Mouse (Mus musculus) splenic B cell, adult 2 months (primary cell): ENCODE results near the gene Chp1.
"Not testable (repeated sequence)": the region's sequence is repeated elsewhere in the genome, so short reads cannot be mapped to it uniquely, and the experiment has no call there.

Source experiments
- DNase-seq: peaks from one replicate; pipeline ENCODE4 v3.0.0-alpha.2; 2011; ENCODE audit warnings: low read depth, low spot score
- H3K27me3 ChIP-seq: 2 replicates; pipeline ENCODE4 v1.6.1; 2012; ENCODE audit warnings: mild to moderate bottlenecking, low read length, moderate library complexity, mixed read lengths; ENCODE audit not compliant: control insufficient read depth, poor library complexity, insufficient read depth, severe bottlenecking
- H3K36me3 ChIP-seq: 2 replicates; pipeline ENCODE4 v1.6.1; 2012; ENCODE audit warnings: mild to moderate bottlenecking, low read length, moderate library complexity, mixed read lengths; ENCODE audit not compliant: control insufficient read depth, poor library complexity, insufficient read depth, severe bottlenecking

Chp1 gene

GRCm38 (mm10) chr2:119547522-119548370 is at the start of gene Chp1, which contains the start of gene Exd1:
Gene Chp1 (plus strand): TSS chr2:119547697.
Gene Exd1 (minus strand): TSS chr2:119547627.
- Histone ChIP-seq H3K36me3 (no peaks in the 10 kb centered on the region), H3K27me3 (no peaks in the 10 kb centered on the region)
- DNase-seq, result peak; percentile 97

- DNase-seq, result no peak
- Histone ChIP-seq H3K36me3 (no peaks in the 10 kb centered on the region), H3K27me3 (no peaks in the 10 kb centered on the region)
Observed at GRCm38 (mm10) chr2:119498859-119499258, 48.6 kb upstream of the Chp1 start.

DNA sequence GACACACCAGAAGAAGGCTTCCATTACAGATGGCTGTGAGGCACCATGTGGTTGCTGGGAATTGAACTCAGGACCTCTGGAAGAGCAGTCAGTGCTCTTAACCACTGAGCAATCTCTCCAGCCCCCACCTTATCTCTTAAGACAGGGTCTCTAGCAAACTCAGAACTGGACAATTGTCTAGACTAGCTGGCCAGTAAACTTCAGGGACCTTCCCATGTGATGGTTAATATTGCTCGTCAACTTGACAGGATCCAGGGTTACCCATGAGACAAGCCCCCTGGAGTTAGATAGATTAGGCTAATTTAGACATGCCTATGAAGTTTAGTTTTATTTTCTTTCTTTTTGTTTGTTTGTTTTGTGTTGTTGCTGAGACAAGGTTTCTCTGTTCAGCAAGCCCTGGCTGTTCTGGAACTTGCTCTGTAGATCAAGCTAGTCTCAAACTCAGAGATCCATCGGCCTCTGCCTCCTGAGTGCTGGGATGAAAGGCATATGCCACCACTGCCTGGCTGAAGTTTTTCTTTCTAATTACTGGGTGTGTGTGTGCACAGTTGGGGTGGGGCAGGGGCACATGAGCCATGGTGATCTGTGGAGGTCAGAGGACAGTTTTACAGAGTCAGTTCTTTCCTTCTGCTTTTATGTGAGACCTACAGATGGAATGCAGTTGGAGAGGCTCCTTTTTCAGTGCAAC is 46.4 kb upstream of the Chp1 start:
- DNase-seq, result no peak
- H3K27me3 ChIP-seq, result no peaks in the 10 kb centered on the region
- no peaks in the 10 kb centered on the region for H3K36me3 ChIP-seq

DNA sequence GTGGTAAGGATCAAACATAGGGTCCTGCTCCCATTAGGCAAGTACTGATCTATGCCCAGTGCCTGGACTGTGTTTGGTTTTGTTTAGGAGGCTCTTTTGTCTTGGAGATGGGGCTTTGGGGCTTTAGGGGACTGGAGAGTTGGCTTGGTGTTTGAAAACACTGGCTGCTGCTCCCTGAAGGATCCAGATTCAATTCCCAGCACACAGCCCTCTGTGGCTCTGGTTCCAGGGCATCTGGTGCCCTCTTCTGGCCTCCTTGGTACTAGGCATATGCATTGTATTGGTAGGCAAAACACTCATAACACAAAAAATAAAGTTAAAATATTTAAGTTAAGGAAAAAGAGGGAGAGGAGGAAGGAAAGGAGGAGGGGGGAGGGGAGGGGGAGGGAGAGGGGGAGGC is 40.4 kb upstream of the Chp1 start:
- Histone ChIP-seq H3K36me3 (no peaks in the 10 kb centered on the region), H3K27me3 (no peaks in the 10 kb centered on the region)
- peak; percentile 36 for DNase-seq

GRCm38 (mm10) chr2:119508518-119508917 is 39.0 kb upstream of the Chp1 start:
- not testable (repeated sequence) for DNase-seq, H3K27me3 ChIP-seq, H3K36me3 ChIP-seq

DNA sequence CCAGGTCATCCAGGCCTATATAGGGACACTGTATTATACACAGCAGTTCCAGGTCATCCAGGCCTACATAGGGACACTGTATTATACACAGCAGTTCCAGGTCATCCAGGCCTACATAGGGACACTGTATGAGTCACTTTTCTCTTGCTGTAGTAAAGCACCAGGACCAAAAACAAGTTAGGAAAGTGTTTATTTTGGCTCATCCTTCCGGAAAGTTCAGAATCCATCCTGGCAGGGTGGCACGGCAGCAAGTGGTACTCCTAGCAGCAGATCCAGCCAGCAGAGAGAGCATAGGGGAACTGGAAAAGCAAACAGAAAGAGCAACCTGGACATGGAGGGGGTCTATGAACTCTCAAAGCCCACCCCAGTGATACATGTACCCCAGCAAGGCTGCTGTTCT is 36.6 kb upstream of the Chp1 start:
- H3K27me3 ChIP-seq, result no peaks in the 10 kb centered on the region
- no peaks in the 10 kb centered on the region for H3K36me3 ChIP-seq
- no peak for DNase-seq

GRCm38 (mm10) chr2:119512292-119512691 is 35.2 kb upstream of the Chp1 start:
- DNase-seq, result peak; percentile 30
- Histone ChIP-seq H3K36me3 (no peaks in the 10 kb centered on the region), H3K27me3 (no peaks in the 10 kb centered on the region)

- DNase-seq, result no peak
- Histone ChIP-seq H3K27me3 (no peaks in the 10 kb centered on the region), H3K36me3 (no peaks in the 10 kb centered on the region)
Observed at GRCm38 (mm10) chr2:119514026-119514522, 33.4 kb upstream of the Chp1 start.

DNA sequence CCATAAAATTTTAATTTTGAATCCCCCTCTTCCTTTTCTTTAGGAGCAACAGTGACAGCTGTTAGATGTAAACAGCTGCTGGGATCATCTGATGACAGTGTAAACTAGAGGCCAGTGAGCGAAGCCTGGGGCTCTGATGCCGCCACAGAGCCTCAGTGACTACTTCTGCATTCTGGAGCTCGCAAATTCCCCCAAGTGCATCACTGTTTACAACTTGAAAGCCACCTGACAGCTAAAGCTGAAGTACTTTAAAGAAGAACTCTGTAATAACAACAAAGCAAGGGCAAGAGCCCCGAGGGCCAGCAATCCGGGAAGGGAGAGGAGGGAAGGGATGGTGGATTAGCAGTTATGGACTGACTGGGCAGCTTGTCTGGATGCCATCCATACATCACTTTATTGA is 30.7 kb upstream of the Chp1 start:
- H3K27me3 ChIP-seq, result no peaks in the 10 kb centered on the region
- no peaks in the 10 kb centered on the region for H3K36me3 ChIP-seq
- peak; percentile 69 for DNase-seq

DNA sequence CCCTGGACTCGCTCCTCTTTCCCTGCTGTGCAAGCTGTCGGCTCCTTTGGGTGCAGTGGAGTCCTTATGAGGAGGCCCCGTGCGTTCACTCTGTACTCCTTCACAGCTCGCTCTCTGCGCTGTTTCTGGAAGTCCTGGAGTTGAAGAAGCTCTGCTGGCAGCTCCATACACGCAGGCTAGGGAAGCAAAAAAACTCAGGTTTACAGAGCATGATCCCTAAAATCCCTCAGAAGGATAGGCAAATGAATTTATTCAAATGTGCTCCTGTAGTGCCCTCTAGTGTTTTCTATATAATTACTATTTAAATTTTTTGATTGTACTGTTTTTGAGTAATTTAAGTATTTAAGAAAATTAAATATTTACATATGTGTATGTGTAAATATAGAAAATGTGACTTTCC is 26.9 kb upstream of the Chp1 start:
- Histone ChIP-seq H3K36me3 (no peaks in the 10 kb centered on the region), H3K27me3 (no peaks in the 10 kb centered on the region)
- DNase-seq, result peak; percentile 9

- no peak for DNase-seq
- no peaks in the 10 kb centered on the region for H3K36me3 ChIP-seq
- H3K27me3 ChIP-seq, result no peaks in the 10 kb centered on the region
Observed at GRCm38 (mm10) chr2:119523836-119524235, 23.7 kb upstream of the Chp1 start.

DNA sequence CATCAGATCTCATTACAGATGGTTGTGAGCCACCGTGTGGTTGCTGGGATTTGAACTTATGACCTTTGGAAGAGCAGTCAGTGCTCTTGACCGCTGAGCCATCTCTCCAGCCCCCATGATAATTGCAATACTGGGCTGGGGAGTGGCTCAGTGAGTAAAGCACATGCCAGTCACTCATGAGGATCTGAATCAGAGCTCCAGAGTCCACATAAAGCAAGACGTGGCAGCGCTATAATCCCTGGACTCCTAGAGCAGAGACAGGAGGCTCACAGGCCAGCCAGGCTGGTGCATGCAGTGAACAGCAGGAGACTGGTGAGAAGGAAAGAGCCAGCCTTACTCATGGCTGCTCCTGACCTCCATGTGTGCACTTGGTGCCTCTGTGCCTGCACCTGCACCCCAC is 22.1 kb upstream of the Chp1 start:
- Histone ChIP-seq H3K36me3 (no peaks in the 10 kb centered on the region), H3K27me3 (no peaks in the 10 kb centered on the region)
- no peak for DNase-seq

GRCm38 (mm10) chr2:119538802-119539201 is 8.7 kb upstream of the Chp1 start:
- Histone ChIP-seq H3K36me3 (no peaks in the 10 kb centered on the region), H3K27me3 (no peaks in the 10 kb centered on the region)
- DNase-seq, result no peak

- no peaks in the 10 kb centered on the region for H3K36me3 ChIP-seq
- DNase-seq, result peak; percentile 81
- H3K27me3 ChIP-seq, result no peaks in the 10 kb centered on the region
Observed at GRCm38 (mm10) chr2:119542106-119542505, 5.4 kb upstream of the Chp1 start.

DNA sequence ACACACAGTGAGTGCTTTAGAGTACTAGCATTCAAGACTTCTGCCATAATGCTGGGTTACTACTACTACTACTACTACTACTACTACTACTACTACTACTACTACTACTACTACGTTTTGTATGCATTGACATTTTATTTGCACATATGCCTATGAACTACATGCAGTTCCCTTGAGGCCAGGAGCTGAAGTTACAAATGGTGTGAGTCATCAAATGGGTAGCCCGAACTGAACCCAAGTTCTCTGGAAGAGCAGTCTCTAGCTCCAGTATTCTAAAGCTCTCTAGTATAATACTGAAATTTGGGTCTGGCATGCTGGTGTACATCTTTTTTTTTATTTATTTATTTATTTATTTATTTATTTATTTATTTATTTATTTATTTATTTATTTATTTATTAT is 3.8 kb upstream of the Chp1 start:
- DNase-seq, result no peak
- Histone ChIP-seq H3K36me3 (no peaks in the 10 kb centered on the region), H3K27me3 (no peaks in the 10 kb centered on the region)
